Mouse (Mus musculus) T-helper 17 cell (primary cell): Measurements from ENCODE around the gene Zbtb22.

ENCODE experiments used
- in situ Hi-C, 2 experiments: fragments of 300-600 bp; cut with MboI, MseI; formaldehyde crosslinking; loops; 1 replicate in 1 of 2; 2 replicates in 1 of 2; pipeline ENCODE4 v1.15.1; 2025; ENCODE audit warnings: high pct_unique_total_duplicates in 2 of 2

Gene Zbtb22

DNA sequence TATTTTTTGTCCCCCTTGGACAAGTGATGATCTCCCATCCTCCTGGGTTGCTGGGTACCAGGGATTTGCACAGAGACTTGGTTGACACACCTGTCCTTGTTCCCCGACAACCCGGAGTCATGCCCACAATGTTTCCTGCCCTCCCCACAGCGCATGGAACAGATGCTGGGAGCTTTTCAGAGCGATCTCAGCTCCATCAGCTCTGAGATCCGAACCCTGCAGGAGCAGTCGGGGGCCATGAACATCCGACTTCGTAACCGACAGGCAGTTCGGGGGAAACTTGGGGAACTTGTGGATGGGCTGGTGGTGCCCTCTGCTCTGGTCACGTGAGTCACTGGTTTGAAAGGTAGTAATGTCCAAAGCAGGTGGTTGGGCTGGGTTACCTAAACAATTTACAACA is 42.7 kb downstream of the Zbtb22 start:
- in situ Hi-C loops: no loop called here

- in situ Hi-C loops: no loop called here
Measured at GRCm38 (mm10) chr17:33959135-33959534, 43.4 kb downstream of the Zbtb22 start.

GRCm38 (mm10) chr17:33959948-33960347 is 44.2 kb downstream of the Zbtb22 start:
- in situ Hi-C loops: loop anchor here in 1 of 2 experiments (5.0 kb wide), 1 partner anchor 808 kb away; no protein-coding TSS in a partner anchor

DNA sequence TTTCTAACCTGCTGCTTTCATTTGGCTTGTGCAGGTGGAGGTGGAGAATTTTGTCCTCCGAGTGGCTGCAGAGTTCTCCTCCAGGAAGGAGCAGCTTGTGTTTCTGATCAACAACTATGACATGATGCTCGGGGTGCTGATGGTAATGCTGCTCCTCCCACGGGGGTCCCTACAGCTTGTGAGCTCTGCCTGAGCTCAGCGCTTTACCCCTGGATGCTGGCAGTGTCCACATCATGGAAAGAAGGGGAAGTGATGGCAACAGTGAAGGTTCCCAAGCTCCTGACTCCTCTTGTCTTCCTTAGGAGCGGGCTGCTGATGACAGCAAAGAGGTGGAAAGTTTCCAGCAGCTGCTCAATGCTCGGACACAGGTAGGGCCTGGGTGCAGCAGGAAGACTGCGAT is 47.2 kb downstream of the Zbtb22 start:
- in situ Hi-C loops: loop anchor here in 1 of 2 experiments (5.0 kb wide), 1 partner anchor 811 kb away; no protein-coding TSS in a partner anchor

GRCm38 (mm10) chr17:33965082-33965845 is 49.6 kb downstream of the Zbtb22 start:
- in situ Hi-C loops: no loop called here

DNA sequence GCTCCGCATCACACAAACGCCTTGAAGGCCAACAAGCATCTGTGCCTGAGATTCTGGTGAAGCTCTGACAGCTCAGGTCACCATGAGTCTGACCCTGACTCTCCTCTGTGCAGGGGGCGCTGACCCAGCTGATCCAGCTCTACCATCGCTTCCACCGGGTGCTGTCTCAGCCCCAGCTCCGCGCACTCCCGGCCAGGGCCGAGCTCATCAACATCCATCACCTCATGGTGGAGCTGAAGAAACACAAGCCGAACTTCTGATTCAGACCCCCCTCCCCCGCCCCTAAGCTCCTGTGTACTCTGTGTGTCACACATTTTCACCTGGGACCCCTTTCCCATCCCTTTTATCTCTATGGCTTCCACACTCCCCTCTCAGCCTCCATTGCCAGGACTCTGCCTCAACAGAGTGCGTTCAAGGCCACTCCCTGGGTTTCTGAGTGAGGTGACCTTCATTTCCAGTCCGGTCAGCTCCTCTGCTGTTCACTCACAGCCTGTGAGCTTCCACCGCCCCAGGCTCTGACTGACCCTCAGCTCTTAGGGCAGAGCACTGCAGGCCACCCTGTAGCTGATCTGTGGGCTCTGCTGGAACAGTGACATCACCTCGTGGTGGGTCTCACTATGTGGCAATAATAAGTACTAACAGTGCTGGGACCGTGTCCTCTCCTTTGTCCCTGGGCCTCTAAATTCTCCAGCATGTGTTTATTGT is 50.3 kb downstream of the Zbtb22 start:
- in situ Hi-C loops: no loop called here

GRCm38 (mm10) chr17:33968489-33968888 is 52.8 kb downstream of the Zbtb22 start:
- in situ Hi-C loops: no loop called here
